Mouse (Mus musculus) WW6 (cell line): ENCODE measurements around the gene Tbx5.
"Not testable (repeated sequence)": the region's sequence is repeated elsewhere in the genome, so short reads cannot be mapped to it uniquely, and the experiment has no call there.

Experiments
- DNase-seq: peaks from one replicate; pipeline ENCODE4 v3.0.0-alpha.2; 2013; ENCODE audit warnings: low read depth, low spot score

Gene Tbx5

DNA sequence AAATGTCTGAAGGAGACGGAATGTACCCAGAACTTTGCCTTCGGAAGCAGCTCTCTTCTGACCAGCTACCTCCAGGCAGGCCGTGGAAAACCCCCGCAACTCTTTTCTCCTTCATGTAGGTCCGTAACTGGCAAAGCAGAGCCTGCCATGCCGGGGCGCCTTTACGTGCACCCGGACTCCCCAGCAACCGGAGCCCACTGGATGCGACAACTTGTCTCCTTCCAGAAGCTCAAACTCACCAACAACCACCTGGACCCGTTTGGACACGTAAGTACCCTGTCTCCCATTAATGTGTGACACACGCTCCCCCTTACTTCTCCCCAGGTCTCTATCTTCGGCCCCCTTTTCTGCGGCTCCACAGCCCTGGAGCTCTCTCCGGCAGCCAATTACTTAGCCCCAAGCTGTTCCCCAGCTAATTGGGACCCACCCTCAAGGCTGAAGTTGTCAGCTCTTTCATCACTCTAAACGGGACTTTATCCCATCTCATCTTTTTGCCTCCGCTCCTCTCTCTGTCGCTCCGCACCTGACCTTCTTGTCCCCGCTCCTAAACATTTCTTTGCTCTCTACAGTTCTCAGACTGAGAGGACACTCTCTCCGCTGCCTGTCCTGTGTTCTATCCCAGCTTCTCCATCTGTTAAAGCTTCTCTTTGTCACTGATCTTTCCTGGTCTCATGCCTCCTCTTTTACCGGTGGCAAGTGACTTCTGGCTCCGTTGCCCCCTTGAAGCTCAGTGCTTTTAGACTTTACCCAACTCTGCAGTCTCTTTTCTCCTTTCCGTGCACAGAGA lies 9.4 kb downstream of the Tbx5 start:
- DNase-seq = no peak

DNA sequence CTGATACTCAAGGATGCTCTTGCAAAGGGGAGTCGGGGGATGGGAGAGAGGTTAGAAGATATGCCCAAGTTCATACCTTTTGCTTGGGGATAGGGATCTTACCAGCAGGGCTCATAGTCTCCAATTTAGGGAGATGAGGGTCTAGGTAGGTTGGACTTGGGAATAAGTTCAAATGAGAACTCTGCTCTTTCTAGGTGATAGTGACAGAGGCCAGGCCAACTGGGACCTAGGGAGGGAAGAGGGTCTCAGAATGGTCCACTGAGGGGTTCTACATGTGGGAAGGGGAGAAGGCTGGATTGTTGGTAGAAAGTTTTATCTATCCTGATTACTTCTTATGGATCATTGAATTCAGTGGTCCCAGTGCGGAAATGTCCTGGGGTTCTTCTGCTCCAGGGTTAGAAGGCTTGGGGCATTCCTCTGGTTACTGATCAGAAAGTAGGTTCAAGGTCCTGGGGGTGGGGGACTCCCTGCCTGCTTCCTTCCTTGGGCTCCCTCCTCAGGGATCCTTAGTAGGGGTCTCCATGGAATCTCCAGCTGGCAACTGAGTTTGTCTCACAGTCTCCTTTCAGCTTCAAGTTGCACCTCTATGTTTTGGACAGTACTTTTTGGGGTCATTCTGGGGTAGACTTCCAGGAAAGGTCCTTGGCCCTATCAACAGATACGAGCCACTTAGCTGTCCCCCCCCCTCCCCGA lies 10.4 kb downstream of the Tbx5 start:
- DNase-seq = no peak

DNA sequence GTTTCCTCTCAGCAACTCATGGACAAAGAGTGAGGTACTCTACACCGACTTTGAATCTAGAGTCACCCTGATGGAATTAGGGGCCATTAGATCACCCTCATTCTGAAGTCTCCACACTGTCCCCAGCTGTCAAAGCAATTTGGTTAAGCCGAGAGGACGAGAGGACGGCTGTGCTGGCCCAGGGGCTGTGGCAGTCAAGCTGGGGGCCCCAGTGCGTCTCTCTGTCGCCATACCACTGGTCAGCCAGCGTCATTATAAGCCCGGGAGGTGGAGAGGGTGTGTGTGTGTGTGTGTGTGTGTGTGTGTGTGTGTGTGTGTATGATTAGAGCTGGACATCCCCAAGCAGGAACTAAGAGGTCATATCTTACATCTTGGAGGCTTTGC lies 10.9 kb downstream of the Tbx5 start:
- no peak for DNase-seq

DNA sequence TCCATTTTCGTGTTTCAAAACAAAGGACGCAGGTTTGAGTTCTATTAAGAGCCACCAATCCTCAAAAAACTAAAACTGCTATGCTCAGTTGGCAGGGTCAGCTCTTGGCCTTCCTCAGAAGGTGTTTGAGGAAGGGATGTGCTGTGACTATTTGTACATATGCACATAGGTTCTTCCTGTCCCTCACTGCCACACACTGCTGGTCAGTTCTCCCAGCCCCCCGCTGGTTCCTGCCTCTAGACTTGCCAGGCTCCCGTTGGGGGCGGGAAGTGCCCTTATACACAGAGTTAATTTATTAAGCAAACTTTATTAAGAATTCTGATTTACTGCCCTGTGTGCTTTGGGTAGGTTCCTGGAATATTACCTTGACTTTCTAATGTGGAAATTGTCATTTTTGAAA lies 11.9 kb downstream of the Tbx5 start:
- no peak for DNase-seq

DNA sequence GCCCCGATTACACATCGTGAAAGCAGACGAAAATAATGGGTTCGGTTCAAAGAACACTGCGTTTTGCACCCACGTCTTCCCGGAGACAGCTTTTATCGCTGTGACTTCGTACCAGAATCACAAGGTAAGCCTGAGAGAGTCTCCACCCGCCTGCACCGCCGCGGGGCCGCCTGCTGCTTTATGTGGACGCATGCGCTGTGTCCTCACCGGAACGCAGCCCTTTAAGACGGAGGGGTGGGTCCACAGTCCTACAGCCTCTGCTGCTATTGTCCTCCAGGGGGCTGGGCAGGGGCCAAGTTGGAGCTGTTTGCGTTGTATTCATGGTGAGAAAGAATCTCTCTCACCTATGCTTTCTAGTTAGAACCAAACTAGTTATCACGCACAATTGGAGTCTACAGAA lies 12.5 kb downstream of the Tbx5 start:
- peak; percentile 67 for DNase-seq

DNA sequence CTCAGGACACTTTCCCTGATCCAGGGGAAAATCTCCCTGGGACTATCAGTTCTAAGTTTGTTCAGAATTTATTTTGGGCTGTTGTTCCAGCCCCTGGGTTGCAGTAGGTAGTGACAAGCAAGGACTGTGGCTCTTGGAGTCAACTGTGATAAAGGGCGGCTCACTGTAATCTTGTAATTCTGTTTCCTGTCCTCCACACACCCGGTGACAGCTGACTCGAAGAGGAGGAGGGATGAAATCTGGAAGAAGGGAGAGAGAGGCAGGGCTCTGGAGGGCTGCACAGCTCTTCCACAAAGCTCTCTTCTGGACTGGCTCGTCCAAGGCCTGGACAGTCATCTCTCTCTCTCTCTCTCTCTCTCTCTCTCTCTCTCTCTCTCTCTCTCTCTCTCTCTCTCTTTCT lies 24.6 kb downstream of the Tbx5 start:
- no peak for DNase-seq

DNA sequence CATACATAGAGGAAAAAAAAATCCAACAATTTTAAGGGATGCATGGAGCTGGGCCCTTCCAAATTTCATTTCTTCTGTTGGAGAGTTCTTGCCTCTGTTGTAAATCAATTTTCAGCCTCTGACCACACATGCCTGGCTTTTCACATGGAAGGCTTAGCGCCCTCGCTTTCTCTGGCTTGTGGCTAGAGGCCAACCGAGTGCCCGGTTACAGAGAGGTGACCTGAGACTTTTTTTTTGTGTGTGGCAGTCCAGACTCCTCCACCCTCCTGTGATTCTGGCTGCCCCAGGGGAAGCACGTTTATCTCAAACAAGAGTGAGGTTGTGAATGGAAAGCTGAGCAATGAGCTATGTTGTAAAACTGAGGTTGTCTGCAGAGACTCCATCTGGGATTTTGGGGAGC lies 28.8 kb downstream of the Tbx5 start:
- no peak for DNase-seq

DNA sequence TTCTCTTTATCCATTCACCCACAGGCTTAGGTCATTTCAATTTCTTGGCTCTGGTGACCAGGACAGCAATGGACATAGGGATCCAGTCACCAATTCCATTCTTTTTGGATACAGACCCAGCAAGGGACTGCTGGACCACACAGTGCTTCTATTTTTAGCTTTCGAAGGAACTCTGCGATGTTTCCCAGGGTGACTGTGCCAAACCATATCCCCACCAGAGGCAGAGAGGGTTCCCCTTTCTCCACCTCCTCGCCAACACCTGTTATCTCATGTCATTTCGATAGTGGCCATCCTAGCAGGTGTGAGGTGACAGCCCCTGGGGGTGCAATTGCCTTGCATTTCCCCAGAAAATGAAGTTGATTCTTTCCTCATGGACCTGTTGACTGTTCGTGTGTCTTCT lies 30.0 kb downstream of the Tbx5 start:
- DNase-seq = no peak

DNA sequence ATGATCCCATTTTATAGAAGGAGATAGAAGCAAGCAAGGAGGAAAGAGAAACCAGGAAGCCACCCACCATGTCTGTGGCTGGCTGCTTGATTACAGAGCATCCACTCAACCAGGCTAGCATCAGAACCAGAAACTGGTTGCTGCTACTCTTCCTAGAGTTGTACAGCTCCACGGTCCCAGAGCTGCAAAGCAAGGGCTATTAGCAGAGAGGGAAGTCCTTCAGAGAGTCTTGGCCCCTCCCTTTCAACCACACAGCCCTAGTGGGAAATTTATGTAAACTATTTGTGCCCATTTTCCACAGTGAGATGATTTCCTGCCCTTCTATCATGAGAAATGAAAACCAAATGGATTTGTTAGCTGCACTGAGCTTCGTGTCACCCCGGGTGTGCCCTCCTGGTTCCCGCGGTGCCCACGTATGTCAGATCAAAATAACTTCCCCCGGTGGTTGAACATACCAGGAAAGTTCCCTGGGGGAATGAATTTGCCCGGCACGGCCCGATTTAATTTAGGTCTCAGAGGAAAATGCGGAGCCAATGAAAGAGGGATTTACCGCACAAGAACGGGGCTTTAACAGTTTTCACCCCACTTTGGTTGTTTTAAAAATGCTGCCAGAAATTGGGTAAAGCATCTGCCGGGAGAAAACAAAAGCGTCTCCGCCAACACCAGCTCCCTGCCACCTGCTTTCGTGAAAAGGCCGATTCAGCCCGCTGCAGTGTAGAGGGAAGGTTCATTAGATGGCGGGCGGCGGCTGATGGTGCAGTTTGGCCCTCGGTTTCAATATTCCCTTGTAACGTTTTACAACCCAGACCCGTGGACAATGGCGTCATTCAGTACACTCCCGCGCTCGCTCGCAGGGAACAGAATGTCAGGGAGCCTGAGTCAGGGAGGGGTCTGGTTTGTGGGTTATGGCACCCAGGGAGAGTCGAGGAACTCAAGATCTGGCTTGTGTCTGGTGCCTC lies 34.1 kb downstream of the Tbx5 start:
- DNase-seq = no peak

DNA sequence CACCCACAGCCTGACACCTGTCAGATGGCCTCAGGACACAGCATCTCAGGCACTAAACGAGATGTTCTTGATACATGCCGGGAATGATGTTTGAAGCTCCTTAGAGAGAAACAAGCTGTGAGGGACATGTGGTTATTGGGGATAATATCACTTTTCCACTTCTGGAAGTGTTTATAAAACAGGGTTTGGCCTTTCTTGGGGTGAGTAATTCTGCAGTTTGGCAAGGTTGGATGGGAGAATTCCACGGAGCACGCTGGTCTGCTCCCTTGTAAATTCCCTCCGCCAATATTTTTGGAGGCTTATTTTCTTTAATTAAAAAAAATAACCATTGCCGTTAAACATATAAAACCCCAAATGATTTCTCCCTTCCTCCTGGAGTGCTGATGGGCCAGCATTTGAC lies 35.5 kb downstream of the Tbx5 start:
- DNase-seq = no peak

DNA sequence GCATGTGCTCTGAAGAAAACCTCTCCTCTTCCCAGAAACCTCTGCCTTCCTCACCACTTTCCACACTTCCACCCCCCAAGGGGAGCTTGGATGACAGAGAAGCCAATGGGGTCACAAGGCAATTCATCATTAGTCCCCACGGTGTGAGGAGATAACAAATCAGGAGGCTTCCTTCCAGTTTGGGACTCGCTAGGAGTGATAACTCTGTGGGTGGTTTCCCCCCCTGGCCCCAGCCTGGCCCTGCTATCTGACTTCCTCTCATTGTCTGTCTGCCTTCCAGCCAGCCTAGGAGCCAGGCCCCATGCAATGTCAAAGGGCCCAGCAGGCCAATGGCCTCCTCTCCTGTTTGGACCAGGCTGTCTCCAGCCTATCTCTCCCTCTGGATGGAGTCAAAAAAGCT lies 43.0 kb downstream of the Tbx5 start:
- no peak for DNase-seq

DNA sequence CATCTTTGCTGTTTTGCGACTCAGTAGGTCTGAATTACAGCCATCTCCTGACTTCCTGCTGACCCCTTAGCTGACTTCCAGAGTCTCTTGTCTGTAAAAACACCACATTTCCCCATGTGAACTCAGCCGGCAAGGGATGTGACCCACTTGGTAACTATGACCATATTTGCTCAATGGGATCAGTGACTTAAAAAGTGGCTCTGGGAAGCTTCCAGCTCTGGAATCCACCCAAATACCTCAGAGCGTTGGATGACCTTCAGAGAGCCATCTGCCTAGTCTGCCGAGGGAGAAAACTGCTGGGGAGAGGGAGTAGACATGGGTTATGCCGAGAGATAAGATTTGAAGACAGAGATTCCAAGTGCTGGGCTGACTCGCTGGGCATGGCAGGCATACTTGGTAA lies 44.7 kb downstream of the Tbx5 start:
- DNase-seq = no peak

DNA sequence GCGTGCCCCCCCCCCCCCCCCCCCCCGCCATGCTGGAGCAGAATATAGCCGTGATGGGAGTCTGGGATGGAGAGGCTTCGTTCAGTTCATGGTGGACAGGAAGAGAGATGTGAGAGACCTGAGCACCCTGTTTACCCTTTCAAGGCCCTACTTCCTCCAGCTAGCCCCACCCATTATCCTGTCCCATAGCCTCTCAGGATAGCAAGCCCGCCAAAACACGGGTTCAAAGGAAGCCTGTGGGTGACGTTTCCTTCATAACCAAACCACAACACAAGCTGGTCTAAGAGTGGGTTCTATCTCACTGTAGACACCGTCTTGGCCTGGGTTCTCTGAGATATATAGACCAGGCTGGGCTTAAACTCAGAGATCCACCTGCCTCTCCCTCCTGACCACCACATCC lies 53.1 kb downstream of the Tbx5 start:
- DNase-seq = no peak

DNA sequence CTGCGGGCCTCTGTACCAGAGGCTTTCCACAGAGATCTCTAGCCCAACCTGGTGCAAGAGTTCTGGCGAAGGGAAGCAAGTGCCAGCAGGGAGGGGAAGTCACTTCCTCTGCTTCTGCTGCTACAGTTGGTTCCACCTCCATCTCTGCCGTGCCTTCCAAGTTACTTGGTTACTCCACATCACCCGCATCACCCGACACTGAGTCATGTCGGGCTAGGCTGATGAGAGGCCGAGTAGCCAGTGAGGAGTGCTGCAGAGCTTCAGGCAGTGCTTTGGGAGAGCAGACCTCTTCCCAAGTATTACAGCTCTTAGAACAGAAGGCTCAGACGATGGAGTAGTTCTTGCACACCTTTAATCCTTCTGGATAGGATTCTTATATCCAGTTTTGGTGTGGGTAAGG lies 54.9 kb downstream of the Tbx5 start:
- DNase-seq = no peak

DNA sequence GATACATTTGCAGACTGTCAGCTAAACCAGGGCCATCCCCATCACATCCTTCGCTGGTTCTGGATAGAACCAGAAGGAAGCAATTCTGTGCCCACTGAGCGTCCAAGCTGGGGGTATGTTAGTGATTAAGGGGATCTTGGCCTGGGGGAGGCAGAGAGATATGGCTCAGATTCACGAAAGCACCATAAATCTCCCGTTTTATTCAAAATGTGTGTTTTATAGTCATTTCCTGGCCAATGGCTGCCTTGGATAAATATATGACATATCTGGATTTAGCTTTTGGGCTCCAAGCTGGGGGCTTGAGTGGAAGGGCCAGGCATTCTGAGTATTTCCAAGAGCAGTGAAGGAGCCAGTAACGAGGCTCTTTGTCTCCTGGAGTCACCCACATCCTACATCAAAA lies 59.5 kb downstream of the Tbx5 start:
- DNase-seq = no peak

DNA sequence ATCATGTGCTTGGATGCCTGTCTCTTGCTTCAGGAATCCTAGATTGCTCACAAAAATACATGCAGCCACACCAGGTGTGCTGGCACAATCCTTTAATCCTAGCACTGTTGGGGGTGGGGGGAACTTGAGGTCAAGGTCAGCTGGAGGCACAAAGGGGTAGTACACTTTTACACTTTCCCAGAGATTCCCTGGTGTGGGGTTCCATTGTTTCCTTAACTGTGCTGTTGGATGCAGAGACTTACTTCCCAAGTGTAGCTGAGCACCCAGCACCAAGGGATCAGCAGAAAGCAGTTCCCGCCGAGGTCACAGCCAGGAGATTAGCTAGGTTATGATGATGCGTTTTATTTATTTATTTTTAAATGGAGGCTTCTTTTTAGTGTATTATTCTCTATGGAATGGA lies 60.6 kb downstream of the Tbx5 start:
- peak; percentile 1 for DNase-seq

DNA sequence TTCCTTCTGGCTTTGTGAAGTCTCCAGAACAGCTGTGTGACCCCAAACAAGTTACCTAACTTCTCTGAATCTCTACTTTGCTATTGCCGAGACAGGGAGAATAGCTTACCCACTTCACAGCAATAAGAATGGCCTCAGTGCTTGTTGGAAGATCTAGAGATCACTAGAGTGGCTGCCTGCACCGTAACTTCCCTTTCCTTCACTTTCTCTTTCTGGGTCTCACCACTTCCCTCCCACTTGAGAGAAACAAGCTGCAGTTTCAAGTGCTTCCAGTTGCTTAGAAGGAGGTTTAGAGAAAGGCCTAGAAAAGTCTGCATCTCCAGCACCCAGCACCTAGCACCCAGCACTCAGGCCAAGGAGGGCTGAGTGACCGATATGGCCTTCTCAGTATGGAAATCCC lies 64.1 kb downstream of the Tbx5 start:
- no peak for DNase-seq

DNA sequence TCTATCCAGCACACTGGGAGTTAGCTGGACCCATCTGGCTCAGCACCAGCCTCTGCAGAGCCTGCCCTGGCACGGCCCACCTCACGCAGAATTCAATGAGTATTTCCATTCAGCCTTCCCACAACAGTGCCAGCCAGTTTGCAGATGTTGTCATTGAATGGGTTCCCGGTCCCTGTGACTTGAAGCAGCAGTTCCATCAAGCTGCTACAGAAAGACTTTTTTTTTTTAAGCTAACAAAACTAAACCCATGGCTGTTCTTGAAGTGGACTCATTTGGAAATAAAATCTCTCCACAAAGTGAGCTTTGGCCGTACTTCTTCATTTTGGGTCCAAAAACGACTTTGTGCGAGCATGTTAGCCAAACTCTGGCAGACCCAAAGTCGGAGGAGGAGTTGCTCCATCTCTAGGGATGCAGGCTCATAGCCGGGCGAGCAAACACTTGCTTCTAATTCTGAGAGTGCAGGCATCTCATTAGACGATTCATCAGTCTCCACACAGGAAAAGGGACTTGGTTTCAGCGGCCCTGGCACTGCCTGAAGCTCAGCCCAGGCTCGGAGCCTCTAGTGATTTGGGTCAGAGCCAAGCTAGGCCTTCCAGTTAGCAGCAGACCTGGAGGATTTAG lies 84.2 kb downstream of the Tbx5 start:
- DNase-seq = no peak

DNA sequence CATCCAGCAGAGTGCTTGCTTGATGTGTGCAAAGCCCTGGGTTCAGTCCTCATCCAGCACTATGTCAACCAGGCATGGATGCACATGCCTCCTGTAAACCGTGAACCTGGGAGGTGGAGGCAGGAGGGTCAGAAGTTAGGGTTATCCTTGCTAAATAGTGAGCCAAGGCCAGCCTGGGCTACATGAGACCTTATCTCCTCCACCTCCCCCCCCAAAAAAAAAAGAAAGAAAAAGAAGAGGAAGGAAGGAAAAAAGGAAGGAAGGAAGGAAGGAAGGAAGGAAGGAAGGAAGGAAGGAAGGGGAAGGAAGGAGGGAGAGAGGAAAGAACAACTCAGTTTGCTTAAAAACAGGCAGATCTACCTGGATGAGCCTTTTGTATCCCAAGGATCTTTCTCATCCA lies 85.9 kb downstream of the Tbx5 start:
- not testable (repeated sequence) for DNase-seq

DNA sequence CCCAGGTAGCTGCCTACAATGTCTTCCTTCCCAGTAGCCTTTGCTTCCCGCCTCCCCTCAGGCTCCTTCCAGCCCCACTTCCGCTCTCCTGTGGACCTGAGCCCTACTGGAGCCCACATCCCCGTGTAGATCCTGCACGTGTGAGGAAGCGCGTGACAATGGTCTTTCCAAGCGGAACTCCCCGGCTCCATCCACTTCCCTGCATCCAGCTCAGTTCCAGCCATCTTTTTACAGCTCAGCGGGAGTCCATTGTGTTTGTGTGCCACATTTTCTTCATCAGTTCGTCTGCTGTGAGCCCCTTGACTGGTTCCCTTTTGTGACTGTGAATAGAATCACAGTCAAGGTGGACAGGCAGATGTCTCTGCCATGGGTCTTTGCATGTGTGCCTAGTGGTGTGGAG lies 88.5 kb downstream of the Tbx5 start:
- no peak for DNase-seq

DNA sequence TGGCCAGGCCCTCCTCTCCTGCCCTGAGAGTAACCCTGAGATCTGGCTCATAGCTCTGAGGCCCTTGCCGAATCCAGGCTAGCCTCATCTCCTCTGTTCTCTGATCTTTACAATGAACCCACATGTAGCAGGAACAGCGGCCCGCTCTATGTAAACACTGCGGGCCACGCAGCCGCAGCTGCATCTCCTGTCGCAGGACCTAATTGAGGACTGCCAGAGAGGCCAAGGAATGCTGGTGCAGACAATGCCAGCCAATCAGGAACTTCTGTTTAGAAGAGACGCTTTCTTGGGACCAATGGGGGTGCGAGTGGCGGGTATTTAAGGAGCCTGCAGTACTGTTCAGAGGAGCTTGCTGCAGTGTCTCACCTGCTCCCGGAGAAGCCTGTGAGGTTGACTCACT lies 89.8 kb downstream of the Tbx5 start:
- DNase-seq = no peak
